Mouse (Mus musculus) intestine, postnatal 0 days (tissue): Measurements from ENCODE around the gene Vill. TPM values are rescaled to one million over a fixed set of nuclear protein-coding genes. Genes with fewer than 3 reads are reported as not detected.
A peak's percentile ranks its signal among the peaks of the same experiment; 100 is the strongest.

Source experiments
- ATAC-seq: fragments of 200-750 bp; cut with Nextera tagmentation; 2 replicates; pipeline ENCODE4 v1.8.0; 2017; ENCODE audit warnings: mild to moderate bottlenecking, moderate TSS enrichment, moderate library complexity
- H3K27ac ChIP-seq: fragments of 300-500 bp; sonication (generic); 2 replicates; pipeline ENCODE4 v1.5.1; 2014; ENCODE audit warnings: mild to moderate bottlenecking, low read depth, low read length, moderate library complexity
- H3K27me3 ChIP-seq: fragments of 300-500 bp; sonication (generic); replicated peaks from 2 replicates; pipeline ENCODE4 v1.6.1; 2014; ENCODE audit warnings: low read length, mixed read lengths; ENCODE audit not compliant: control insufficient read depth, insufficient read depth
- H3K36me3 ChIP-seq: fragments of 300-500 bp; sonication (generic); 2 replicates; pipeline ENCODE4 v1.6.1; 2014; ENCODE audit warnings: mild to moderate bottlenecking, moderate library complexity; ENCODE audit not compliant: control insufficient read depth, insufficient read depth
- H3K4me1 ChIP-seq: fragments of 300-500 bp; sonication (generic); replicated peaks from 2 replicates; pipeline ENCODE4 v1.6.1; 2014; ENCODE audit warnings: antibody characterized with exemption, low read length, mixed read lengths; ENCODE audit not compliant: control insufficient read depth, insufficient read depth
- H3K4me2 ChIP-seq: fragments of 300-500 bp; sonication (generic); replicated peaks from 2 replicates; pipeline ENCODE4 v1.6.1; 2014; ENCODE audit warnings: low read depth, mild to moderate bottlenecking, moderate library complexity
- H3K4me3 ChIP-seq: fragments of 300-500 bp; sonication (generic); 2 replicates; pipeline ENCODE4 v1.5.1; 2014; ENCODE audit warnings: low read depth, low read length
- H3K9ac ChIP-seq: fragments of 300-500 bp; sonication (generic); 2 replicates; pipeline ENCODE4 v1.6.1; 2014; ENCODE audit warnings: mild to moderate bottlenecking, low read depth, low read length
- H3K9me3 ChIP-seq: fragments of 300-500 bp; sonication (generic); 2 replicates; pipeline ENCODE4 v1.6.1; 2016; ENCODE audit warnings: mixed run types; ENCODE audit not compliant: control insufficient read depth
- CTCF ChIP-seq: sonication (generic); IDR thresholded peaks from 2 replicates; pipeline ENCODE4 v1.5.1; 2016; ENCODE audit warnings: low read depth, mild to moderate bottlenecking, control low read depth, antibody characterized with exemption, moderate library complexity
- WGBS: fragments of 180-500 bp; shearing (Covaris S2); extraction: QIAGEN DNeasy Blood & Tissue Kit; methylation state at CpG from one replicate; pipeline ENCODE4 v1.1.7; 2014; 5-methylcytosine and 5-hydroxymethylcytosine counted together
- polyA plus RNA-seq: library from polyadenylated mRNA; unstranded; fragments of >200 nt; fragmentation: Nextera tagmentation; extraction: Ambion mirVana; gene quantifications from 2 replicates; pipeline ENCODE4 v1.2.1, GENCODE M21; 2015

Gene Vill
- polyA plus RNA-seq, 1 experiment from 2014 or later: 3.6 TPM

- no peak for TF ChIP-seq CTCF
- no peak overlapping the region for H3K4me3 ChIP-seq
- peak overlapping the region; percentile 32; the same call in 1 of the 2 replicates for H3K4me2 ChIP-seq
- H3K4me1 ChIP-seq: peaks cover 16% of the 10 kb centered on the region
- 46% methylated on average over 10 of the region's 10 CpGs for WGBS
- no peaks in the 10 kb centered on the region for H3K27me3 ChIP-seq
- H3K36me3 ChIP-seq: peaks cover 18% of the 10 kb centered on the region; the same call in 1 of the 2 replicates
- H3K27ac ChIP-seq: peak overlapping the region; percentile 28; the same call in 1 of the 2 replicates
- peak; percentile 67 for ATAC-seq
- H3K9ac ChIP-seq: no peak overlapping the region
- no peaks in the 10 kb centered on the region for H3K9me3 ChIP-seq
These were observed 31.4 kb downstream of the Vill start for GRCm38 (mm10) chr9:119083966-119084365.

DNA sequence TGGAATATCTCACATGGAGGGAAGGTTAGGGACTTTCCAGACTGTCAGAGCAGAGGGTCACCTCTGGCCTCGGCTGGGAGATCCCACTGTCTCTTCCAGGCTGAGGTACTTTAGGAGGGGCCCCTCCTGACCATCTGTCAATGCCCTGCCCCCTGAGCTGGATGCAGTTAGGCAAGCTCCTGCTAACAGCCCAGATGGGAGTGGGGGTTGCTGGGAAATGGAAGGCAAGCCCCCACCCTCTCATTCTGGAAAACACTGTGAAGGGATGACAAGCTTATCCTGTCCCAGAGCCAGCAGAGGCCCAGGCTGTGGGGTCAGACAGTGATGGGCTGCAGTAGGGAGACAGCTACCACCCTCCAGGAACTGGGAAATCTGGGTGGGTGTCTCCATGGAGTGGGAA is 33.9 kb downstream of the Vill start:
- no peak overlapping the region for H3K4me3 ChIP-seq
- H3K4me2 ChIP-seq: no peak overlapping the region
- peaks cover 6% of the 10 kb centered on the region; the same call in 1 of the 2 replicates for H3K36me3 ChIP-seq
- no peak overlapping the region for H3K9ac ChIP-seq
- no peaks in the 10 kb centered on the region for H3K9me3 ChIP-seq
- WGBS: 78% methylated on average over 1 of the region's 1 CpGs
- ATAC-seq: no peak
- TF ChIP-seq CTCF: no peak
- H3K4me1 ChIP-seq: peaks cover 8% of the 10 kb centered on the region
- no peaks in the 10 kb centered on the region; the same call in 1 of the 2 replicates for H3K27me3 ChIP-seq
- no peak overlapping the region for H3K27ac ChIP-seq

DNA sequence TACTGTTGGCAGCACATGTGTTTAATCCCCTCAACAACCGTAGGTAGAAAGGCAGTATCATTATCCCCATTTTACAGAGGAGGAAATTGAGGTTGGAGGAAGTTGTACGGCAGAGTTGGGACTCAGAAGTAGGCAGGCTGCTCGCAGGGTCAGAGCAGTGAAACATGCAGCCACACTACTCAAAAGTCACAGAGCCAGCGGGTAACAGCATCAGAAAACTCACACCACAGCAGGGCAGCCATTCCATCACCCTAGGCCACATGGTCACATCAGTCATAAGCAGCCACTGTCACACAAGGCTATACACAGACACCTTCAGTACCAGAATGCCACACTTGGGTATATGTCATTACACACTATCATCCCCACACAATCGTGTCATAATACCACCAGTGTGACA is 34.7 kb downstream of the Vill start:
- H3K4me3 ChIP-seq: no peak overlapping the region
- H3K36me3 ChIP-seq: peaks cover 2% of the 10 kb centered on the region; the same call in 1 of the 2 replicates
- no peak overlapping the region for H3K9ac ChIP-seq
- peaks cover 8% of the 10 kb centered on the region for H3K4me1 ChIP-seq
- no peak overlapping the region for H3K27ac ChIP-seq
- WGBS: 79% methylated on average over 5 of the region's 5 CpGs
- peak overlapping the region; percentile 79 for H3K4me2 ChIP-seq
- no peaks in the 10 kb centered on the region; the same call in 1 of the 2 replicates for H3K27me3 ChIP-seq
- no peaks in the 10 kb centered on the region for H3K9me3 ChIP-seq
- ATAC-seq: no peak
- TF ChIP-seq CTCF: no peak

GRCm38 (mm10) chr9:119088148-119088801 is 35.7 kb downstream of the Vill start:
- under 1% methylated on average over 24 of the region's 24 CpGs for WGBS
- Histone ChIP-seq H3K4me1 (peaks cover 8% of the 10 kb centered on the region), H3K4me2 (peak overlapping the region; percentile 79), H3K9me3 (no peaks in the 10 kb centered on the region), H3K27ac (peak overlapping the region; percentile 80), H3K36me3 (no peaks in the 10 kb centered on the region; the same call in 1 of the 2 replicates), H3K9ac (peak overlapping the region; percentile 48; the same call in 1 of the 2 replicates), H3K4me3 (peak overlapping the region; percentile 43), H3K27me3 (peaks cover 4% of the 10 kb centered on the region; the same call in 1 of the 2 replicates)
- TF ChIP-seq CTCF: no peak
- ATAC-seq: peak; percentile 92

DNA sequence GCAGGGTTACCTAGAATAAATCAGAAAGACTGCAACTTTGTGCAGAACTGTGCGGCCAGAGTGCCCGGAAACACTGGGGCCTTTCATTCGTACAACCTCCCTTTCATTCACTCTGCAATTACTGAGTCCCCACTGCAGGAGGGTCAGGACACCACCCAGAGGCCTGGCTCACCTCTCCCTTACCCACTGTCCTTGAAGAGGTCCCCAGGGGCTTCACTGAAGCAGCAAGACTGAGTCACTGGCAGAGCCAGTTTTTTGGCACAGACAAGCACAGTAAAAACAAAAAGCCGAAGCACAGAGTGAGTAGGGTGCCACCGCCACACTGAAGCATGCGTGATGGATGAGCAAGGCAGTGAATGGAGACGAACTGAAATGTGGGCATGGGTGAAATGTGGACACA is 36.9 kb downstream of the Vill start:
- TF ChIP-seq CTCF: no peak
- Histone ChIP-seq H3K9me3 (no peaks in the 10 kb centered on the region), H3K9ac (no peak overlapping the region), H3K27ac (no peak overlapping the region), H3K4me1 (peaks cover 5% of the 10 kb centered on the region), H3K27me3 (peaks cover 4% of the 10 kb centered on the region; the same call in 1 of the 2 replicates), H3K36me3 (no peaks in the 10 kb centered on the region; the same call in 1 of the 2 replicates), H3K4me2 (no peak overlapping the region), H3K4me3 (no peak overlapping the region)
- 75% methylated on average over 7 of the region's 7 CpGs for WGBS
- no peak for ATAC-seq

DNA sequence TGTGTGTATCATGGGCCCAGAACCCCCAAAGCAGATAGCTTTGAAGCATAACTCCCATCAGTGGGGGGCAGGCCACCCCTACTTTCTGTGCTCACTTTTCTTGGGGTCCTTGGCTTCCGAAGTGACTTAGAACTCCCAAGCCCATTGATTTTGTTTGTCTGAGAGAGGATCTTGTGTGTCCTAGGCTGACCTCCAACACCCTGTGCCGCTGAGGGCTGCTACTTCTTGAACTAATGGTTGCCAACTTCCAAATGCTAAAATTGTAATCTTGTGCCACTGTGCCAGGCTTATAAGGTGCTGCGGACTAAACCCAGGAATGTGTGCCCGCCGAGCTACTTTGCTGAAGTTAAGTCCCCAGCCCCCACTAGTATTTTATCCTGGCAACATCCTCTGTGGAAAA is 37.9 kb downstream of the Vill start:
- no peak overlapping the region for H3K27ac ChIP-seq
- peaks cover 4% of the 10 kb centered on the region; the same call in 1 of the 2 replicates for H3K27me3 ChIP-seq
- ATAC-seq: no peak
- H3K36me3 ChIP-seq: no peaks in the 10 kb centered on the region
- H3K9me3 ChIP-seq: no peaks in the 10 kb centered on the region
- H3K4me1 ChIP-seq: no peaks in the 10 kb centered on the region
- no peak overlapping the region for H3K9ac ChIP-seq
- H3K4me2 ChIP-seq: no peak overlapping the region
- WGBS: 98% methylated on average over 5 of the region's 5 CpGs
- H3K4me3 ChIP-seq: no peak overlapping the region
- no peak for TF ChIP-seq CTCF
